Mouse (Mus musculus) lung, postnatal 10 days (tissue): Measurements from ENCODE around the gene Gm6268.

Source experiments
- DNase-seq: peaks from one replicate; pipeline ENCODE4 v3.0.0; 2021

Gm6268 gene

GRCm38 (mm10) chrX:36400980-36401379, at the start of gene Gm6268:
TSS of gene Gm6268 (plus strand) at chrX:36401280.
- no peak for DNase-seq

DNA sequence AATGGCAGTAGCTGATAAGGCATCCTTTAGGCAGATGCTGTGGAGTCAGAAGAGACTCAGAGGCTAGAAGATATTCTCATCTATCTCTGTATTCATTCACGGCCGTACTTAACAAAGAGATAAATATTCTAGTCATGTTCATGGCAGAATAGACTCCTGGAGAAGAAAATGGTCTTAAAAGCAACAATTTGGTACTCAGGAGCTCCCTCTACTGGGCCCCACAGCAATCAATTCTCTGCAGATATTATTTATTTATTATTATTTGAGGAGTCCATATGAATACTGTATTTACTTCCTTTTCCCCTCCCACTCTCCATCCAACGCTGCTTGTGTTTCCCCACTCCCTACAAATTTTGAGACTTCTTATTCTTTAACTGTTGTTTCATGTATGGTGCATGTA, 48.6 kb upstream of the Gm6268 start:
- DNase-seq = peak; percentile 38

DNA sequence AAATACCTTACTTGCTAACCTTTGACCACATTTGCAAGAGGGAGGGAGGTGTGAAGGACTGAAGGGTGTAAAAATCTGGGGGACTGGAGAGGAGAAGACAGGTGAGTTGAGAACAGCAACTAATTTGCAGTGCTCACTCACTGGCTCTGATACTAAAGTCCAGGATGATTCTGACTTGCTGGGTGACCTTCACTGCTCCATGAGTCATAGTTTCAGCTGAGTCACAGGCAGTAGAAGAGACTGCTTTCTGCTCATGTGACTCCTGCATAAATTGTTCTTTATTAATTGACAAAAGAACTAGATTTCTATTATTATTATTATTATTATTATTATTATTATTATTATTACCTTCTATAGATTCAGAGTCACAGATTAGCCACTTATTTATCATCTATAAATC, 15.7 kb upstream of the Gm6268 start:
- DNase-seq = no peak

DNA sequence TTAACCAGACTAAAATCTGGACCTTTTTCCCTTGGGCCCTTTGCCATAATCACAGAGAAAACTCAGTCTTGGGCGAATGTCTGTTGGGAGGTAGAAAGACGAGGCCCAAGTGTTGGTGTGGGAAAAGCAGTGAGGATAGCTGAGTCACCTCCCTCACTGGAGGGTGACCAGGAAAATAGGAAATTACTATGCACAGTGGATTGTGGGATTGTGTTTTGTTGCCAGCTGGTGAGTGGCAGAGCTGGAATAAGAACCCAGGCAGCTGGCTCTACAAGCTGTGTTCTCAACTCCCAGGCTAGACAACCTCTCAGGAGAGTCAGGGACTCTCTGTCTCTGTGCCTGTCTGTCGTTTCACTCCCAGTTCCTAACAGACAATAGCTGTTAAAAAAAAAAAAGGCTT, 11.1 kb upstream of the Gm6268 start:
- DNase-seq = peak; percentile 2

- DNase-seq = no peak
Observed at GRCm38 (mm10) chrX:36390503-36390902, 10.6 kb upstream of the Gm6268 start.

DNA sequence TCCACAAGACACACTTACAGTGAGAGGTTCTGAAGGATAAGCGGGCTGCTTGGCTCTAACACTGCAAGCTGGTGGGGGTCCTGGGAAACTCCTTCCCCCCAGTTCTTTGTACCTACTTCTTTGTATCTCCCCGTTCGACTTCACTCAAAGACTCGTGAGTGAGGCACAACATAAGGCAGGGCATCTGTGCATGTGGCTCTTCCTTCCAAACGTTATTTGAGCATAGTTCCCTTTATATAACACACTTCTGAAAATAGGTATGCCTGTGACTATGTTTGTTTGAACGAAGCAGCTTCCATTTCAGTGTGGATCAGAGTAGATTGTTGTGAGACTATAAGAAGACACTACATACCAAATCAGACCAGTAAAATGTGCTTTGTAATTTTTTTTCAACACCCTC, 8.4 kb upstream of the Gm6268 start:
- DNase-seq = no peak

GRCm38 (mm10) chrX:36393279-36393678, 7.8 kb upstream of the Gm6268 start:
- DNase-seq = peak; percentile 2

DNA sequence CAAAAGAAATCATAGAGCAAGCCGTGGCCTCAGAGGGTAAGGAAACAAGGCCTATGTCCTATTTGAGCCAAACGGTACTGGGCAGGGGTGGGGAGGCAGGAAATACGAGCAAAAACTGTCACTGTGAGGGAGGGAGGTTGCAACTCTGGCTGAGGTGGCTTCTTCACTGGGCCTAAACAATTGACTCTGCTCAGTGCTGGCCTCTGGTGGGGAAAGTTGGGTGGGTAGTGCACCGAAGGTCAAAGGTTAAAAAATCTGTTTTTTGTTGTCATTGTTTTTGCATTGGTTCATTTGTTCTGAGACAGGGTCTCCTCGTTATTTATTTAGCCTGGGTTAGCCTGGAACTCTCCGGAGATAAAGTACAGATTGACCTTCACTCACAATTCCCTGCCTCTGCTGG, 1.2 kb downstream of the Gm6268 start:
- peak; percentile 6 for DNase-seq

DNA sequence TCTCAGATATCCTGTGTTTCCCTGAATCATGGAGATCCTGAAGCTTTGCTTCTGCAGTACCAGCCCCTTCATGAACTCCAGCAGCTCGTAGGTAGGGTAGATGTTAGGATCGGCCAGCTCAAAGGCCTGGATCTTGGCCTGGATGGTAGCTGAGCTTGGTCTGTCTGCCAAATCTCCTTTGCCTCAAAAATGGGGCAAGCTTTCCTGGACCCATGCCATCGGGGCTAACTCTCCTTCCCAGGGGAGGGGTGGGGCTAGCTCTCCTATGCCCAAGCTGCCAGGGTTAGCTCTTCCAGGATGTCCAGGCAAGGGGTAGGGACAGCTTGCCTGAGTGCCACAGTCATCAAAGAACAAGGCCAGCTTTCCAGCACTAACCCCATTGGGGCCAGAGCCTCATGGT, 18.1 kb downstream of the Gm6268 start:
- no peak for DNase-seq

DNA sequence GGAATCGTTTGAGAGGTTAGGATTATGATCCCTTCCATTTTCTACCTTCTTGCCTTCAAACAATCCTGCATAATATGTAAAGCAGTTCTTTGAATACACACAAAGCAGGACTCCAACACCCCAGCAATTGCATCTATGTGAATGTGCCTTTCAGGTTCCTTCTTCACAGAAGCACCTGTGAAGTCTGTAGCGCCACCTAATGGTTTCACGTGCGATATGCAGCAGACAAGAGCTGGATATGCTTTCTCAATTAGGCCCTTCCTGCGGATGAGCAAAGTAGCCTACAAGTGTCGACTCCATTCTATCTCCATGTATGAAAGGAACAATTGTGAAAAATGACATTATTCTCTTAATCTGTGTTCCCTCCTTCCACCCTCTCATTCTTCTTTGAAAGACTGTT, 33.9 kb downstream of the Gm6268 start:
- no peak for DNase-seq

DNA sequence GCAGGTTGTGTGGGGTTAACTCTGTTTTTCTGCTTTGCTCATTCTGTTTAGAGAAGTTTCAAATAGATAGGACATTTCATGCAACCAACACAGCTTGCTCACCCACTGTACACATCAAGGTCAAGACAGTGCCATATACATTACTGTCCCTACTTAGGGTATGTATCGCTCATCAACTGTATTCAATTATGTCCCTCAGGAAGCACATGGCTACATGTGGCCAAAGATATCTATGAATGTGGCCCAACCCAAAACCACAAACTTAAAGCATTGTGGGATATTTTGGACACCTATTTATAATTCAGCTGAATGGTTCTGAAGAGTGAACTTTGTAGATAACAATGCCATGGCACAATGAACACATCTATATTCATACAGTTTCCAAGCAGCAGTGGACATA, 36.9 kb downstream of the Gm6268 start:
- no peak for DNase-seq
